In genomic region chr16:74420324-74420723, GRCm38 (mm10) we compare ENCODE assay signal across 21 mouse cellular contexts. TPM values are rescaled to one million over a fixed set of nuclear protein-coding genes. Genes with fewer than 3 reads are reported as not detected.
A peak's percentile ranks its signal among the peaks of the same experiment; 100 is the strongest.
DNase-seq lines count a peak whose midpoint lies in the region; ATAC-seq and TF ChIP-seq lines count a peak whose summit lies in the region.
"Had no signal": no experiment of that assay in that cellular context is flagged by ENCODE, and none has a peak within 500 bp of the region (broad histone marks: within the 10 kb centered on the region; RNA-seq: fewer than 3 reads in every experiment).

No protein-coding gene starts in this region.

- no peaks in the 10 kb centered on the region for H3K27me3 ChIP-seq in kidney, embryonic 14.5 days (ENCODE audit: control insufficient read depth, insufficient read depth, low read length)
- no peaks in the 10 kb centered on the region for H3K27me3 ChIP-seq in kidney, adult 2 months (replicated peaks; ENCODE audit: control insufficient read depth, insufficient read depth, low read length)
- no peaks in the 10 kb centered on the region for H3K27me3 ChIP-seq in kidney, embryonic 15.5 days
- H3K27me3 ChIP-seq in kidney, embryonic 16.5 days (ENCODE audit: insufficient read depth, low read length): no peaks in the 10 kb centered on the region
- H3K27me3 ChIP-seq: CH12.LX, Patski had no signal

- no peak for TF ChIP-seq CTCF in kidney, adult 2 months (conservative IDR thresholded peaks at IDR 0.05; ENCODE audit: insufficient read depth, insufficient read length, low read depth, low read length)

- no peak for DNase-seq in kidney, adult 2 months
- DNase-seq in kidney, adult 18-20 months: no peak
- no peak for DNase-seq in kidney, postnatal 10 days
- DNase-seq: adrenal gland, adult 2 months; adrenal gland, adult 8-10 months; adrenal gland, postnatal 10 days; adrenal gland, postnatal 14 days; adrenal gland, postnatal 25 days; adrenal gland, postnatal 36 days; B cell, adult 2 months; cerebellum, adult 11 months; cerebellum, adult 11-12 months; cerebellum, adult 18-20 months had no signal

- no peak overlapping the region for H3K4me3 ChIP-seq in kidney, embryonic 14.5 days (ENCODE audit: low read length)
- no peak overlapping the region for H3K4me3 ChIP-seq in kidney, adult 2 months (ENCODE audit: insufficient read depth, low read depth, low read length)
- H3K4me3 ChIP-seq in kidney, embryonic 15.5 days (replicated peaks): no peak overlapping the region
- no peak overlapping the region for H3K4me3 ChIP-seq in kidney, embryonic 16.5 days (ENCODE audit: low read length)

- H3K36me3 ChIP-seq in kidney, embryonic 14.5 days (ENCODE audit: control insufficient read depth, insufficient read depth, low read length): no peaks in the 10 kb centered on the region
- no peaks in the 10 kb centered on the region for H3K36me3 ChIP-seq in kidney, adult 2 months (ENCODE audit: control insufficient read depth, insufficient read depth, low read length)
- no peaks in the 10 kb centered on the region for H3K36me3 ChIP-seq in kidney, embryonic 15.5 days
- H3K36me3 ChIP-seq in kidney, embryonic 16.5 days (ENCODE audit: insufficient read depth, low read length): no peaks in the 10 kb centered on the region
- H3K36me3 ChIP-seq: G1E had no signal

- WGBS in kidney, embryonic 14.5 days: 23% methylated on average over 2 of the region's 2 CpGs
- 33% methylated on average over 2 of the region's 2 CpGs for WGBS in kidney, adult 2 months
- WGBS in kidney, embryonic 15.5 days: 43% methylated on average over 2 of the region's 2 CpGs
- WGBS in kidney, embryonic 16.5 days: 44% methylated on average over 2 of the region's 2 CpGs

- H3K4me2 ChIP-seq in kidney, embryonic 14.5 days (replicated peaks; ENCODE audit: low read depth, low read length): no peak overlapping the region
- H3K4me2 ChIP-seq in kidney, embryonic 15.5 days: no peak overlapping the region
- H3K4me2 ChIP-seq in kidney, embryonic 16.5 days (replicated peaks; ENCODE audit: low read depth, low read length): no peak overlapping the region

- TF ChIP-seq POLR2A in kidney, adult 2 months (IDR thresholded peaks at IDR 0.05; ENCODE audit: low read depth, low read length): no peak

- no peaks in the 10 kb centered on the region for H3K4me1 ChIP-seq in kidney, embryonic 14.5 days (ENCODE audit: control insufficient read depth, insufficient read depth, low read length)
- H3K4me1 ChIP-seq in kidney, adult 2 months (ENCODE audit: control insufficient read depth, insufficient read depth, low read length): no peaks in the 10 kb centered on the region
- 0 out of 2 replicates have a peak, but pooled peaks cover 3% of the 10 kb centered on the region for H3K4me1 ChIP-seq in kidney, embryonic 15.5 days
- peaks cover 11% of the 10 kb centered on the region; the same call in 1 of the 2 replicates for H3K4me1 ChIP-seq in kidney, embryonic 16.5 days (ENCODE audit: insufficient read depth, low read length)

- H3K27ac ChIP-seq in kidney, embryonic 14.5 days (ENCODE audit: low read depth, low read length): no peak overlapping the region
- H3K27ac ChIP-seq in kidney, adult 2 months (ENCODE audit: insufficient read depth, low read depth, low read length): no peak overlapping the region
- no peak overlapping the region for H3K27ac ChIP-seq in kidney, embryonic 15.5 days
- H3K27ac ChIP-seq in kidney, embryonic 16.5 days (ENCODE audit: low read length): no peak overlapping the region

- H3K9me3 ChIP-seq in kidney, embryonic 14.5 days (ENCODE audit: control insufficient read depth, low read length): no peaks in the 10 kb centered on the region
- no peaks in the 10 kb centered on the region for H3K9me3 ChIP-seq in kidney, embryonic 15.5 days (replicated peaks)
- no peaks in the 10 kb centered on the region for H3K9me3 ChIP-seq in kidney, embryonic 16.5 days (ENCODE audit: low read length)
- H3K9me3 ChIP-seq: G1E had no signal

- peak; percentile 60; the same call in 1 of the 2 replicates for ATAC-seq in kidney, embryonic 14.5 days (ENCODE audit: low FRiP score, low TSS enrichment)
- ATAC-seq in kidney, embryonic 15.5 days (replicated peaks; ENCODE audit: low FRiP score): peak; percentile 80; the same call in 1 of the 2 replicates
- peak; percentile 75; the same call in 1 of the 2 replicates for ATAC-seq in kidney, embryonic 16.5 days (ENCODE audit: low FRiP score, low TSS enrichment)
- ATAC-seq: activated CD4-positive, CD25-positive, alpha-beta regulatory T cell, adult 4 months; CD4-positive, CD25-positive, alpha-beta regulatory T cell, adult 4 months; Patski had no signal

- H3K9ac ChIP-seq in kidney, embryonic 14.5 days (ENCODE audit: low read depth, low read length): no peak overlapping the region
- H3K9ac ChIP-seq in kidney, embryonic 15.5 days: no peak overlapping the region
- H3K9ac ChIP-seq in kidney, embryonic 16.5 days (replicated peaks; ENCODE audit: low read length): no peak overlapping the region

RNA-seq across cellular contexts. Expression of gene Robo2, which starts 8.7 kb away (rescaled TPM):
- 85.6 and 140 TPM in 2 replicates for polyA plus RNA-seq in kidney, embryonic 14.5 days (2014; fragmentation: Nextera tagmentation; extraction: Ambion mirVana)
- polyA plus RNA-seq in kidney, adult 2 months (2012; rRNA removed): 15.3 and 17.1 TPM in 2 replicates
- 93.0 and 97.8 TPM in 2 replicates for polyA plus RNA-seq in kidney, embryonic 15.5 days (2015; fragmentation: Nextera tagmentation; extraction: Ambion mirVana)
- polyA plus RNA-seq in kidney, embryonic 16.5 days (2015; fragmentation: Nextera tagmentation; extraction: Ambion mirVana): 83.4 and 102 TPM in 2 replicates
- polyA plus RNA-seq: CD4-positive, CD25-positive, alpha-beta regulatory T cell, adult 4 months; G1E had no signal
